Mouse (Mus musculus) right cerebral cortex, adult 18-20 months (tissue): ENCODE data around the gene Ppdpf.

Experiments used
- DNase-seq: peaks from one replicate; pipeline ENCODE4 v3.0.0; 2022; ENCODE audit warnings: mixed read lengths

Gene Ppdpf

GRCm38 (mm10) chr2:181220361-181220760, 33.3 kb downstream of the Ppdpf start:
- no peak for DNase-seq

GRCm38 (mm10) chr2:181224994-181225393, 37.9 kb downstream of the Ppdpf start:
- DNase-seq, result no peak

GRCm38 (mm10) chr2:181227122-181227521, 40.1 kb downstream of the Ppdpf start:
- DNase-seq, result no peak

- no peak for DNase-seq
Measured at GRCm38 (mm10) chr2:181228335-181228734, 41.3 kb downstream of the Ppdpf start.

GRCm38 (mm10) chr2:181231171-181231570, 44.1 kb downstream of the Ppdpf start:
- DNase-seq, result no peak

GRCm38 (mm10) chr2:181233443-181233842, 46.4 kb downstream of the Ppdpf start:
- DNase-seq, result no peak

- no peak for DNase-seq
Measured at GRCm38 (mm10) chr2:181234680-181235079, 47.6 kb downstream of the Ppdpf start.

- no peak for DNase-seq
Measured at GRCm38 (mm10) chr2:181235681-181236566, 48.9 kb downstream of the Ppdpf start.

- DNase-seq, result no peak
Measured at GRCm38 (mm10) chr2:181237251-181238014, 50.4 kb downstream of the Ppdpf start.

- no peak for DNase-seq
Measured at GRCm38 (mm10) chr2:181238091-181238610, 51.1 kb downstream of the Ppdpf start.
